Mouse (Mus musculus): ENCODE measurements around the gene Gm28038. TPM values are rescaled to one million over a fixed set of nuclear protein-coding genes. Genes with fewer than 3 reads are reported as not detected.

Gm28038 gene
- polyA plus RNA-seq, 1 experiment: not detected

DNA sequence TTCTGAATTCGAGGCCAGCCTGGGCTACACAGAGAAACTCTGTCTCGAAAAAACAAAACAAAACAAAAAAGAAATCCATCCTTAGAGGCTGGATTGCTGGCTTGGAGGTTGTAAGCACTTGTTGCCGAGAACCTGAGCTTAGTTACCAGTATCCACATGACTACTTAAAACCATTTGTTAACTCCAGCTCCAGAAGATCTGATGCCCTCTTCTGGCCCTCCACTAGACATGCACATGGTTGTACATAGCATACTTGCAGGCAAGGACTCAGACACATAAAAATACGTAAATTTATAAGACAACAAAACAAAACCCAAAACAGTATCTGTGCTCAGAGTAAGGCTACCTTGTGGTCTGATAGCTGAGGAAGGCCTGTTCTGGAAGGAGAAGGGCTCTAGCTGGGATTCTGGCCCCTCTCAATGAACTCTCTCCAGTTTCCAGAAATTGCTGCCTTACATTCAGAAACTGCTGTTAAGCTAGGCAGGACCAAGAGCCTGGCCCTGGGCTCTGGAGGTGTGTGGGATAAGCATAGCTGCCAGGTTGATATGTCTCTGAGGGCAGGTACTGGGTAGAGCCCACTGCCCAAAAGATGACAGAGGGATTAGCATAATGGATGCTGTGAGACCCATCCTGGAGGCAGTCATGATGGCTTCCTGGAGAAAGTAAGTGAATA, 19.6 kb upstream of the Gm28038 start:
- Histone ChIP-seq H3K4me3 (ENCODE audit: control insufficient read depth, insufficient read depth, low read length) (no peak overlapping the region), H3K27me3 (ENCODE audit: control insufficient read depth, insufficient read depth, low read length) (no peaks in the 10 kb centered on the region), H3K27ac (ENCODE audit: control insufficient read depth, insufficient read depth, low read length) (no peak overlapping the region), H3K36me3 (ENCODE audit: control insufficient read depth, insufficient read depth, low read length) (peaks cover 51% of the 10 kb centered on the region), H3K4me1 (replicated peaks; ENCODE audit: control insufficient read depth, insufficient read depth, low read length) (peaks cover 28% of the 10 kb centered on the region)
- no peak for TF ChIP-seq CTCF (IDR thresholded peaks at IDR 0.05; ENCODE audit: borderline replicate concordance, control insufficient read depth, extremely low read depth, insufficient read depth, low read length, poor library complexity)
- no peak for TF ChIP-seq POLR2A (IDR thresholded peaks at IDR 0.05; ENCODE audit: control insufficient read depth, extremely low read depth, insufficient read depth, low read length, poor library complexity)
- no peak for DNase-seq
- WGBS: 92% methylated on average over 4 of the region's 4 CpGs

DNA sequence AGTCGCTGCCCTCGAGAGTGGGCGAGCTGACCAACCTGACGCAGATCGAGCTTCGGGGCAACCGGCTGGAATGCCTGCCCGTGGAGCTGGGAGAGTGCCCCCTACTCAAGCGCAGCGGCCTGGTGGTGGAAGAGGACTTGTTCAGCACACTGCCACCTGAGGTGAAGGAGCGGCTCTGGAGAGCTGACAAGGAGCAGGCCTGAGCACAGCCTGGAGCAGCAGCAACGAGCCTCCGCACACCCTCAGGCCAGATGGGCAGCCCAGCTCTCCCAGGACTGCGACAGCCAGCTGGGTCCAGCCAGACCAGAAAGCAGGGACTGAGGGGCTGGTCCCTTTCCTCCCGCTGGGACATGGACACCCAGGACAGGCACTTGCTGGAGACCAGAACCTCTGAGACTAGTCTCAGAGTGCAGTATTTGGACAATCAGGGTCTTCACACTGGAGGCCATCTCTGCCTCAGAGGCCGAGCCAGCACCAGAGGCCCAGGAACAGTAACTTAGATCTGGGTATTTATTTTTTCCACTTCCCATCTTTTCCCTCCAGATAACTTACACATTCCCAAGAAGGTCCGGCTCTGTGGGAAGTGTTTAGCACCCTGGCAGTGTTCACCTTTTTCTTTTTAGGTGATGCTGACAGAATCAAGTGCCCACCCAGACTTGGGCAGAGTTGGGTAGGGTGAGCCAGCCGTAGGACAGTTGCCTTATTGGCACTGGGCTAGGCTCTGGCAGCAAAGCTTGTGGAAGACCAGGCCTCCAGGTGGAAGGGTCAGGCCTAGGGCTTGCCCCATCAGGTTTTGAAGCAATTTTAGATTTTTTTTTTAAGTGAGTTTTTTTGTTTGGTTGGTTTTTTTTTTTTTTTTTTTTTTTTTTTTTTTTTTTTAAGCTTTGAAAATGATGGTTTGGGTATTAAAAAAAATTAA, 18.7 kb upstream of the Gm28038 start:
- peaks cover 41% of the 10 kb centered on the region for H3K36me3 ChIP-seq (ENCODE audit: control insufficient read depth, insufficient read depth, low read length)
- DNase-seq: no peak
- no peak for TF ChIP-seq CTCF (IDR thresholded peaks at IDR 0.05; ENCODE audit: borderline replicate concordance, control insufficient read depth, extremely low read depth, insufficient read depth, low read length, poor library complexity)
- TF ChIP-seq POLR2A (IDR thresholded peaks at IDR 0.05; ENCODE audit: control insufficient read depth, extremely low read depth, insufficient read depth, low read length, poor library complexity): no peak
- no peaks in the 10 kb centered on the region for H3K27me3 ChIP-seq (ENCODE audit: control insufficient read depth, insufficient read depth, low read length)
- H3K4me3 ChIP-seq (ENCODE audit: control insufficient read depth, insufficient read depth, low read length): no peak overlapping the region
- peaks cover 22% of the 10 kb centered on the region for H3K4me1 ChIP-seq (replicated peaks; ENCODE audit: control insufficient read depth, insufficient read depth, low read length)
- WGBS: 97% methylated on average over 18 of the region's 18 CpGs
- no peak overlapping the region for H3K27ac ChIP-seq (ENCODE audit: control insufficient read depth, insufficient read depth, low read length)

DNA sequence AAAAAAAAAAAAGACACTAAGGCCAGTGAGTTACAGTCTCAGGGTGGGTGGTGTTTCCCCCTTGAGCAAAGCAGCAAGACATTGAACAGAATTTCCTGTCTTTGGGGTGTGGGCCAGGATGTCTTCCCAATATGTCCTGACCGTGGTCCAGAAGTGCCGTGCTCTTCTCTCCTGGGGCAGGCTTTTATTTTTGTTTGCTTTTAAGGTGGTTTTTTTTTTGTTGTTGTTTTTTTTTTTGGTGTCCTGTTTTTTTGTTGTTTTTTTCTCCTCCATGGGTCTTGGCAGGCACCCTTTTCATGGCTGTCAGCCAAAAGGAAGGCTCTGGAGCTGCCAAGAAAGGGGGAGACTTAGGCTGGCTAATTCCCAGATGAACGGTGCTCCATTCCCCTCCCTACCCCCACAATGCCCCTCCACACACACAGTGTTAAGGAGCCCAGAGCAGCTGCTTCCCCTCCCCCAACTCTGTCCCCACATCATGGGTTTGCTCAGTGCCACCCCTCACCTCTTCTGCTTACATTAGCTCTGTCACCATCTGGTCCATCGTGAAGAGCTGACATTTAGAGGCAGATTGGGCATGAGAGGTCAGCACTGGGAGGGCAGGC, 17.9 kb upstream of the Gm28038 start:
- H3K27me3 ChIP-seq (ENCODE audit: control insufficient read depth, insufficient read depth, low read length): no peaks in the 10 kb centered on the region
- WGBS: 86% methylated on average over 4 of the region's 4 CpGs
- H3K27ac ChIP-seq (ENCODE audit: control insufficient read depth, insufficient read depth, low read length): no peak overlapping the region
- TF ChIP-seq POLR2A (IDR thresholded peaks at IDR 0.05; ENCODE audit: control insufficient read depth, extremely low read depth, insufficient read depth, low read length, poor library complexity) (no peak), CTCF (IDR thresholded peaks at IDR 0.05; ENCODE audit: borderline replicate concordance, control insufficient read depth, extremely low read depth, insufficient read depth, low read length, poor library complexity) (no peak)
- DNase-seq: no peak
- H3K4me3 ChIP-seq (ENCODE audit: control insufficient read depth, insufficient read depth, low read length): no peak overlapping the region
- H3K36me3 ChIP-seq (ENCODE audit: control insufficient read depth, insufficient read depth, low read length): peaks cover 38% of the 10 kb centered on the region
- H3K4me1 ChIP-seq (replicated peaks; ENCODE audit: control insufficient read depth, insufficient read depth, low read length): peaks cover 15% of the 10 kb centered on the region

DNA sequence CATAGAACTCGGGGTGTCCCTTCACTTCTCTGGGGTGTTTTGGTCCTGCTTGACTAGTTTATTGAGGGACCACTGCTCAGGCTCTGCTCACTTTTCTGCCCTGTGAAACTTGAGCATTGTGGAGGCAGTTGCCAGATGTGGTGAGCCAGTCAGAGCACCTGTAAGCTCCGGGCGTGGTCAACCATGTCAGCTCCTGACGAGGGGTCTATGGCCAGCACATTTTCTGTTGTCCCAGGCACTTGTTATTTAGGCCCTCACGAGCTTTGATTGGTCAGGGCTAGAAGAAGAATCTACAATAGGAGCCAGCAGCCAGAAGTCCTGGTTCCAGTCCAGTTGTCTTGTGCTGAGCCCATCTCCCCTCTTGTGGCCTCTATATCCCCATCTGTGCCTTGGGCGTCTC, 17.0 kb upstream of the Gm28038 start:
- TF ChIP-seq CTCF (IDR thresholded peaks at IDR 0.05; ENCODE audit: borderline replicate concordance, control insufficient read depth, extremely low read depth, insufficient read depth, low read length, poor library complexity) (no peak), POLR2A (IDR thresholded peaks at IDR 0.05; ENCODE audit: control insufficient read depth, extremely low read depth, insufficient read depth, low read length, poor library complexity) (no peak)
- DNase-seq: no peak
- WGBS: 95% methylated on average over 6 of the region's 6 CpGs
- H3K4me1 ChIP-seq (replicated peaks; ENCODE audit: control insufficient read depth, insufficient read depth, low read length): peaks cover 6% of the 10 kb centered on the region
- H3K27ac ChIP-seq (ENCODE audit: control insufficient read depth, insufficient read depth, low read length): no peak overlapping the region
- no peak overlapping the region for H3K4me3 ChIP-seq (ENCODE audit: control insufficient read depth, insufficient read depth, low read length)
- H3K36me3 ChIP-seq (ENCODE audit: control insufficient read depth, insufficient read depth, low read length): peaks cover 38% of the 10 kb centered on the region
- H3K27me3 ChIP-seq (ENCODE audit: control insufficient read depth, insufficient read depth, low read length): no peaks in the 10 kb centered on the region

DNA sequence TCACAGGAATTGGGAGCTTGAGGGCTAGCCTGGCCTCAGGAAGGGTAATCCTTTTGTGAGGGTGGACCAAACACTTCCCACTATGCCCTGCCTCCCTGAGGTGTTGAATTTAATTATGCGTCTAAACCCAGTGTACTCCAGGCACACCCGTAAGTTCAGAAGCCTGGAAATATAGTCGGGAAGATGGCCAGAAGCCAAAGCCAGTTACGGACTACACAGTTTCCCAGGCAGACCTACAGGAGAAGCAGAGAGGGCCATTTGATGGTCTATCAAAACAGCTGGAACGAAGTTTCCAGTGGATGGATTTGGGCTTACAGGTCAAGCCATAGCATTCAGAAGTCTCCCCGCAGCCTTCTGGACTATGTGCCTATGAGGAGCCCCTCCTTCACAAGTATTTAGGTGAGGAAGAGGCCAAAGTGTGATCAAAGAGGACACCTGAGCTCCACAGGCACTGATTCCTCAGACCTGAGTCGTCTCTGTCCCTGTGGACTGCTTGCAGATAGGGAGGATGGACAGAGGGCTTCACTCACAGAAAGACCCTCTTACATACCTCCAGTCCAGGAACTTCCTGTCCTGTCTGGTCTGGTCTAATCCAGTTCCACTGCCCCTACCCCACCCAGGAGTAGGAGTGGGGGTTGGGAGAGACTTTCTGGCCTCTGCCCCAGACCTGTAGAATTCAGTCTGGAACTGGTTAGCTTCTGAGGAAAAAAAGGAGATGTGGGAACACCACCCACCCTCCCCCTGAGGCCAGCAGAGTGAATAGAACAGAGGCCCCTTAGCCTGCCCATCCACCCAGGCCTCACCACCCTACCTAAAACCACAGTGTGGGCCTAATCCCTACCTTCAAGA, 15.9 kb upstream of the Gm28038 start:
- Histone ChIP-seq H3K27me3 (ENCODE audit: control insufficient read depth, insufficient read depth, low read length) (no peaks in the 10 kb centered on the region), H3K4me3 (ENCODE audit: control insufficient read depth, insufficient read depth, low read length) (no peak overlapping the region), H3K27ac (ENCODE audit: control insufficient read depth, insufficient read depth, low read length) (no peak overlapping the region), H3K4me1 (replicated peaks; ENCODE audit: control insufficient read depth, insufficient read depth, low read length) (peaks cover 5% of the 10 kb centered on the region; the same call in 1 of the 2 replicates), H3K36me3 (ENCODE audit: control insufficient read depth, insufficient read depth, low read length) (peaks cover 33% of the 10 kb centered on the region)
- no peak for TF ChIP-seq CTCF (IDR thresholded peaks at IDR 0.05; ENCODE audit: borderline replicate concordance, control insufficient read depth, extremely low read depth, insufficient read depth, low read length, poor library complexity)
- TF ChIP-seq POLR2A (IDR thresholded peaks at IDR 0.05; ENCODE audit: control insufficient read depth, extremely low read depth, insufficient read depth, low read length, poor library complexity): no peak
- WGBS: 90% methylated on average over 7 of the region's 7 CpGs
- no peak for DNase-seq
